Mouse (Mus musculus): ENCODE data around the gene Cox6b2.
"Not testable (repeated sequence)": the region's sequence is repeated elsewhere in the genome, so short reads cannot be mapped to it uniquely, and the experiment has no call there.

The Cox6b2 gene

GRCm38 (mm10) chr7:4752821-4753570 lies at the start of gene Cox6b2:
TSS of gene Cox6b2 (minus strand) at chr7:4753094.
- peak; percentile 67 for DNase-seq (ENCODE audit: low read depth, low spot score)

- no peak for DNase-seq (ENCODE audit: low read depth, low spot score)
Observed at GRCm38 (mm10) chr7:4802247-4802646, 49.4 kb upstream of the Cox6b2 start.

DNA sequence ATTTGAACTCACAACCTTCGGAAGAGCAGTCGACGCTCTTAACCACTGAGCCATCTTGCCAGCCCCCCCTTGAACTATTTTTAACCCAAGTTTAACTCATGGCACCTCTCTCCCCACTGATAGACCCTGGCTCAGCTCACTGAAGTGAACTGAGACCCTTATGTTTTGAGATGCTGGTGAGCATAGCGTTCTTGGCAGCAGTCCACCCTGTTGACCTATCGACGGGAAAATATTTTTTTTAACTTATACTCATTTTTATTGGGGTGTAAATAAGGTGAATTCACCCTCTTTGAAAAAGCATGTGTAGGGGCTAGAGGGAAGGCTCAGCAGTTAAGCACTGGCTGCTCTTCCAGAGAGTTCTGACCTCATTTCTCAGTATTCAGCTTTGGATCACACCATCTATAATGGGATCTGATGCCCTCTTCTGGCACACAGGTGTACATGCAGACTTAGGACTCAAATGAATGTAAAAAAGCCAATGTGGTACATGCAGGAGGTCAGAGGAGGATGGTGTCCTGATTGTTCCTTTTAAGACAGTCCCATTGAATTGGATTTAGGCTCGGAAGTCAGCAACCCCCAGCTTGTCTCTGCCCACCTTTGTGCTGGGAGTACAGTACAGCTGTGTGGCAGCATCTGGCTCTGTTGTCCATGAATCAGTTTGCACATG lies 43.0 kb upstream of the Cox6b2 start:
- DNase-seq (ENCODE audit: low read depth, low spot score): no peak

DNA sequence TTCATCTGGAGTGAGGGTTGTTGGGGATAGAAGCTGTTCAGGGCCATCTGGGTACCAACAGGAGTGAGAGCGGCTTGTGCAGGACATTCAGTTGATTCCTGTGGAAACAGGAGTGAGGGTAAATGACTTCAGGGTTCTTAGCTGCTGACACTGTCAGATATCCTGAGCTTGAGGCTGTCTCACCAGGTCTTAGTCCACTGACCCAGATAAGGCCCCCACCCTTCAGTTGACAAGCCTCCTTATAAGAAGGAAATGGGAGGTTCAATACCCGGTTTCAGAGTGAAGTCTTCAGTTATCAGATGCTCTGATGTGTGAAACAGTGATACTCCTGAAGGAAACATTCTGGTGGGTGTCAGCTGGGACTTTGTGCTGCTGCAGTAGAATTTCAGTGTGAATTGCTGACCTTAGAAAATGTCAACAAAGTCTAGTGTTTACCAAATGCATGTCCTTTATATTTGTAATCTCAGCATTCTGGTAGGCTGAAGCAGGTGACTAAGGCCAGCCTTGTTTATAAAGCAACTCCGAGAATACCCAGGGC lies 41.8 kb upstream of the Cox6b2 start:
- no peak for DNase-seq (ENCODE audit: low read depth, low spot score)

GRCm38 (mm10) chr7:4793674-4794073 lies 40.8 kb upstream of the Cox6b2 start:
- DNase-seq (ENCODE audit: low read depth, low spot score): no peak

- DNase-seq (ENCODE audit: low read depth, low spot score): not testable (repeated sequence)
Observed at GRCm38 (mm10) chr7:4793248-4793647, 40.4 kb upstream of the Cox6b2 start.

DNA sequence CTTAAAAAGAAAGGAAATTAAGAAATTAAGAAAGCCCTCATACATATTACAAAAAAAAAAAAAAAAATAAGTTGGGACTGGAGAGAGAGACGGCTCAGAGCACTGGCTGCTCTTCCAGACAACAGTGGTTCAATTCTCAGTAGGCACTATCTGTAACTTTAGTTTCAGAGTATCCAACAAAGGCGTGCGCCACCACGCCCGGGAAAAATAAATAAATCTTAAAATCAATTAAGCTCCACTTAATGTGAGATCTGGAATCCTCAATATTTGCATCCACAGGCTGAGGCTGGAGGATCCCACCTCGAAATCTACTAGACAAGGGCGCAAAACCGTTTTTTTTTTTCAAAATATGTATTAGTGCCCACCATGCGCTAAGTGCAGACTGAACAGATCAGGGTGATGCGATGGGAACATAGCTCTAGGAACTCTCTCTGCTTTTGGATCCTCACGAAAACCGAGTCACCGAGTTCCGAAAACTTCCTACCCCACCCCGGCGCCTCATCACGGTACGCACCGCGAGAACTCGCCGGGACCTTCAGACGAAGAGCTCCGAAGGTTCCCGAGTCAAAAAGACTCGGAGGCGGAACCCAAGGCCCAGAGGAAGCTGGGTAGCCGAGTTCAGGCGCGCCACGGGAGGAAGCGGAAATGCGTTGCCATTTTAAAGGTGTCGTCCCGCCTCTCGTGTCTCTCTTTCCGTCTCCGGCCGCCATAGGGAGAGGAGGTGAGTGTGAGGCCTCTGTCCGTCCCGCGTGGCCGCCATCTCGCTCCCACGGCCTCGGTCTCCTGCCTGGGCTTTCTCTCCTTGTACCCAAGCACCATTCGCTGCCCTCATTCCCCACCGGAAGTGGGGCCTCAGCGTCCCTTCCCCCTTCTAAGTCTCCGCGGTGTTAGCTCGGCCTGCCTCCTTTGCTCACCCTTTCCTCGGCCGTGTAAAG lies 39.7 kb upstream of the Cox6b2 start, which contains the start of gene Rpl28:
TSS of gene Rpl28 (plus strand) at position 597 of the 935 bp plus-strand sequence.
- peak; percentile 95 for DNase-seq (ENCODE audit: low read depth, low spot score)

- DNase-seq (ENCODE audit: low read depth, low spot score): no peak
Observed at GRCm38 (mm10) chr7:4789436-4789935, 36.6 kb upstream of the Cox6b2 start, which contains the start of gene Tmem238. TSS of gene Tmem238 (minus strand) at chr7:4789656.

GRCm38 (mm10) chr7:4788499-4789435 lies 35.9 kb upstream of the Cox6b2 start:
- DNase-seq (ENCODE audit: low read depth, low spot score): no peak

DNA sequence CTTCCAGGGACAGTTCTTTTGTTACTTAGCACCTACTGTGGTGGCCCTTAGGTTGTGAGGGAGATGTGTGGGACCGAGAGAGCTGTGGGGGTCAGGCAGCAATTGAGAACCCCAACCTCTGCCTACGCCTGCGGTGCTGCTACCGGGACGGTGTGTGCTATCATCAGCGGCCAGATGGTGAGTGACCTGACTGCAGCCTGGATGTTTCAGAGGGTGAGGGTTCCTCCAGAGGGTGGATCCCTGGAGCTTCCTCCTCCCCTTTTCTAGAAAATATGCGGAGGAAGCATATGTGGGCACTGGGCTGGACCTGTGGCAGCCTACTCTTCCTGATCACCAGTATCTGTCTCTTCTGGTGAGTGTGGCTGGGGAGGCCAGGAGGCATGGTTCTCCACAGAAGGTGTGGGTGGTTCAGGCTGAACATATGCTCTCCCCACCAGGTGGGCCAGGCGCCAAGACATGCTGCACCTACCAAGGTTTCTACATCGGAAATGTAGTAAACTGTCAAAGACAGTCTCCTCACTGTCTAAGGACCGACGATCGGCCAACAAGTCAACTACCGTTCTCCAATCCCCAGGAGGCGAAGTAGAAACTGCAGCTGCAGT lies 30.9 kb upstream of the Cox6b2 start:
- DNase-seq (ENCODE audit: low read depth, low spot score): no peak

- DNase-seq (ENCODE audit: low read depth, low spot score): no peak
Observed at GRCm38 (mm10) chr7:4782759-4783158, 29.9 kb upstream of the Cox6b2 start, which contains the start of the genes Il11 and Tmem190. TSS of gene Il11 (minus strand) at chr7:4782859. TSS of gene Tmem190 (plus strand) at chr7:4782937.

GRCm38 (mm10) chr7:4782130-4782529 lies 29.2 kb upstream of the Cox6b2 start:
- no peak for DNase-seq (ENCODE audit: low read depth, low spot score)

DNA sequence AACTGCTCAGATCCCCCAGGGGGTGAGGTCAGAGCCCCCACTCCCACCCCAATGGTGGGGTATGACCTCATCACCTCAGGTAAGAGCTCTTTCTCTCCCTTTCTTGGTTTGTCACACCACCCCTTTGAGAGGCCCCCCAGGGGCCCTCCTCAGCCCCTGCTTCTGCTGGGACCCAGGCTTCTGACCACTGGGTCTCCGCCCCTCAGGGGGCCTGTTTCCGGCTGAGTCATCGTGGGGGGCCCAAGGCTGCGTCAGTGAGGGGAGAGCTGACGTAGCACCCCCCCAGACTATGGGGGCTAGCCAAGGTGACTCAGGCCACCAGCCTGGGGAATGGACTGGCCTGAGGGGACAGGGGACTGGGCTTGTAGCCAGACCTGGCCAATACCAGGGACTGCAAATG lies 27.0 kb upstream of the Cox6b2 start:
- DNase-seq (ENCODE audit: low read depth, low spot score): no peak

DNA sequence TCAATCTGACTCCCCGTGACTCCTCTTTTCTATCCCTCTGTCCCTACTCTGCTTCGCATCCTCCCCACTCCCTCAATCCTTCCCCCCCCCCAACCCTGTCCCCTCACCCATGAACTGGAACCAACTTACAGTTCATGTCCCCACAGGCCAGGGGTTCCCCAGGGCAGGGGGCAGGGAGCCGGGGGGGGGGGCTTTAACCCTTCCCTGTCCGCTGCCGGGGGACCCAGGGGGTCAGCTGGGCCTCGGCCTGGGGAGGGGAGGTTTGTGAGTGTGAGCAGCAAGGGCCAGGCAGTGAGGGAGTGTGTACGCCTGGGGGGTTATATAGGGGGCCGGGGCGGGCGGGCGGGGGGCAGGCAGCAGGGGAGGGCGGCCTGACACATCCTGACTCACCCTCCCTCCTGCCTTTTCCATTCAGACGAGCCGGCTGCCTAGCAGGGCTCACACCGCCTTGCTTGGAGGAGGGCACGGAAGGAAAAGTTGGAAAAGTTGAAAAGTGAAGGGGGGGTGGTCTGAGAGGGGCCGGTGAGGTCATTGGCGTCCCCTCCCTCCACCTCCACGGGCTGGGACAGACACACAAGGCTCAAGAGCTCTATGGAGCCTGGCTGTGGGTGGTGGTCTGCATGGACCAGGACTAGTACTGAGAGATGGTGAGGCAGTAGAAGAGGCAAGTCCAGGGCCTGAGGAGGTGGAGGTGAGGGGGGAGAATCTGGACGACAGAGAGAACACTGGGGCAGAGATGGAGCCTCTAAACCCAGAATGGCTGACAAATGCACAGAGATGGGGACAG lies 25.1 kb upstream of the Cox6b2 start:
- no peak for DNase-seq (ENCODE audit: low read depth, low spot score)

GRCm38 (mm10) chr7:4776861-4777830 lies 24.3 kb upstream of the Cox6b2 start:
- DNase-seq (ENCODE audit: low read depth, low spot score): no peak

GRCm38 (mm10) chr7:4776131-4776530 lies 23.2 kb upstream of the Cox6b2 start:
- no peak for DNase-seq (ENCODE audit: low read depth, low spot score)

- no peak for DNase-seq (ENCODE audit: low read depth, low spot score)
Observed at GRCm38 (mm10) chr7:4771202-4771601, 18.3 kb upstream of the Cox6b2 start, which contains the start of gene Fam71e2. TSS of gene Fam71e2 (minus strand) at chr7:4771302.
